Mouse (Mus musculus) cerebellum, adult 2 months (tissue): ENCODE data around the gene Borcs6. TPM values are rescaled to one million over a fixed set of nuclear protein-coding genes. Genes with fewer than 3 reads are reported as not detected.

Experiments
- DNase-seq, 2 experiments: peaks; one replicate each; pipeline ENCODE4 v3.0.0; 2021
- H3K27ac ChIP-seq: fragments of 200-500 bp; 2 replicates; pipeline ENCODE4 v1.5.1; 2012; ENCODE audit warnings: low read length, control low read depth, inconsistent platforms; ENCODE audit not compliant: insufficient read depth
- H3K27me3 ChIP-seq: fragments of 200-500 bp; 2 replicates; pipeline ENCODE4 v1.6.1; 2012; ENCODE audit warnings: inconsistent platforms, mild to moderate bottlenecking, low read length, moderate library complexity; ENCODE audit not compliant: control insufficient read depth, insufficient read depth
- H3K4me1 ChIP-seq: fragments of 200-500 bp; 2 replicates; pipeline ENCODE4 v1.6.1; 2011; ENCODE audit warnings: low read length; ENCODE audit not compliant: control insufficient read depth, insufficient read depth
- H3K4me3 ChIP-seq: fragments of 200-500 bp; replicated peaks from 2 replicates; pipeline ENCODE3; 2011; ENCODE audit warnings: mild to moderate bottlenecking, low read depth, low read length, control low read depth; ENCODE audit not compliant: insufficient read depth
- CTCF ChIP-seq: fragments of 200-500 bp; IDR thresholded peaks from 2 replicates; pipeline ENCODE4 v1.5.1; 2011; ENCODE audit warnings: low read depth, mild to moderate bottlenecking, control low read depth, low read length, moderate library complexity, borderline replicate concordance; ENCODE audit not compliant: insufficient read depth
- POLR2A ChIP-seq: fragments of 200-500 bp; IDR thresholded peaks from 2 replicates; pipeline ENCODE4 v1.6.1; 2011; ENCODE audit warnings: low read length, control low read depth, borderline replicate concordance; ENCODE audit not compliant: insufficient read depth
- WGBS: fragments of 180-500 bp; shearing (Covaris S2); methylation state at CpG from one replicate; pipeline ENCODE4 v1.1.7; 2018; 5-methylcytosine and 5-hydroxymethylcytosine counted together
- polyA plus RNA-seq: library from polyadenylated mRNA; depleted of rRNA; stranded (reverse); fragments of >200 nt; gene quantifications from 2 replicates; pipeline ENCODE4 v1.2.3, GENCODE M21; 2012; rRNA removed

The Borcs6 gene
- polyA plus RNA-seq, 1 experiment, result 36.7 TPM

DNA sequence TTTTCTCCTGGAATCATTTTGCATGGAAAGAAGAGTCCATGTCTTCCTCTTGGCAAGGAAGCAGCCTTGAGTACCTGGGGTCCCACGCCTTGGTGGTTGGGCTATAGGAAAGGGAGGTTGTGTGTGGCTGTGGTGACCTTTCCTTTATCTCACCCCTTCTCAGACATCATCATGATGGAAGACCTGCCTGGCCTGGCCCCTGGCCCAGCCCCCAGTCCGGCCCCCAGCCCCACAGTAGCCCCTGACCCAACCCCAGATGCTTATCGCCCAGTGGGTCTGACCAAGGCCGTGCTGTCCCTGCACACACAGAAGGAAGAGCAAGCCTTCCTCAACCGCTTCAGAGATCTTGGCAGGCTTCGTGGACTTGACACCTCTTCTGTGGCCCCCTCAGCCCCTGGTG lies 45.7 kb downstream of the Borcs6 start:
- H3K4me3 ChIP-seq, result no peak overlapping the region
- TF ChIP-seq CTCF, result no peak
- TF ChIP-seq POLR2A, result no peak
- no peak for DNase-seq
- WGBS, result 88% methylated on average over 6 of the region's 6 CpGs
- peaks cover 39% of the 10 kb centered on the region for H3K4me1 ChIP-seq
- no peaks in the 10 kb centered on the region for H3K27me3 ChIP-seq
- H3K27ac ChIP-seq, result no peak overlapping the region

DNA sequence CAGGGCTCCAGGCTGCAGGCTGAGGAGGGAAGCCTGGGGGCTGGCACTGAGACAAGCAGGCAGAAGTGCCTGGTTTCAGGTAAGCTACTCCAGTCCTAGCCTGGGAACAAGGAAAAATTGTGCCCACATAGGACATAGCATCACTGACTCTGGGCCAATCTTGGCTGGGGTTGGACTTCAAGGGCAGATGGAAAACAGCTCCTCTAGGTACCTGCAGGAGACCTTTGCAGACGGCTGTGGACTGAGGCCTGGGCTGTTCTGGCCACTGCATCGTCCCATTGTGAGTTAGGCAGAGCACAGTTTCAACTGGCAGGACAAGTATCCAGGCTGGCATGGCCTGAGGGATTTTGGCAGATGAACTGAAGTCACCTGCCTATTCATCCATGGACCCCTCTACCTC lies 46.3 kb downstream of the Borcs6 start:
- Histone ChIP-seq H3K27ac (no peak overlapping the region), H3K27me3 (no peaks in the 10 kb centered on the region), H3K4me1 (peaks cover 36% of the 10 kb centered on the region), H3K4me3 (no peak overlapping the region)
- TF ChIP-seq CTCF, result no peak
- TF ChIP-seq POLR2A, result no peak
- DNase-seq, result peak in 1 of 2 experiments; percentile 27
- WGBS, result 11% methylated on average over 2 of the region's 2 CpGs

DNA sequence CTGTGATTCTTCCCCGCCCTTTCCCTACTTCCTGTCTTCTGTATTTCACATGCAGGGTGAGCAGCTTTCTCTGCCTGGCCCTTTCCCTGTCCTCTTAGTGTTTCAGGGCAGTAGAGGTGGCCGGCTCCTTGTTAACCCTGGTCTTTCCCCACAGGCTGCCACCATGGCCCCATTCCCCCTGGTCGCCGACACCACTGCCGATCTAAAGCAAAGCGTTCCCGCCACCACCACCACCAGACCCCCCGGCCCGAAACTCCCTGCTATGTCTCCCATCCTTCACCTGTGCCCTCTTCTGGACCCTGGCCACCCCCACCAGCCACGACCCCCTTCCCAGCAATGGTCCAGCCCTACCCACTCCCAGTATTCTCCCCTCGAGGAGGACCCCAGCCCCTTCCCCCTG lies 46.8 kb downstream of the Borcs6 start:
- H3K4me1 ChIP-seq, result peaks cover 31% of the 10 kb centered on the region
- DNase-seq, result no peak
- H3K4me3 ChIP-seq, result no peak overlapping the region
- 89% methylated on average over 11 of the region's 11 CpGs for WGBS
- H3K27ac ChIP-seq, result no peak overlapping the region
- TF ChIP-seq CTCF (no peak), POLR2A (no peak)
- H3K27me3 ChIP-seq, result no peaks in the 10 kb centered on the region

DNA sequence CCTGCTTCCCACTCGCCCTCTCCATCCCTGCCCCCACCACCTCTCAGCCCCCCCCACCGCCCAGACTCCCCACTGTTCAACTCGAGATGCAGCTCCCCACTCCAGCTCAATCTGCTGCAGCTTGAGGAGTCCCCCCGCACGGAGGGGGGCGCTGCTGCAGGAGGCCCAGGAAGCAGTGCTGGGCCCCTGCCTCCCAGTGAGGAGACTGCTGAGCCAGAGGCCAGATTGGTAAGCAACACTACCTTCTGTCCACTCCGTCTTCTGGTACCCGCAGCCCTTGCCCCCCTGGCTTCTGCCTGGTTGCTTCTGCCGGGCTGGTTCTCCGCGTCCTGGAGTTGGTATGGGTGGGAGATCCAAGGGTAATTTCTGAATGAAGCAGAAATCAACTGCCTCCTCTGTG lies 47.3 kb downstream of the Borcs6 start:
- H3K4me1 ChIP-seq, result peaks cover 27% of the 10 kb centered on the region
- 67% methylated on average over 11 of the region's 11 CpGs for WGBS
- no peaks in the 10 kb centered on the region for H3K27me3 ChIP-seq
- no peak overlapping the region for H3K4me3 ChIP-seq
- H3K27ac ChIP-seq, result no peak overlapping the region
- DNase-seq, result peak in 1 of 2 experiments; percentile 22
- TF ChIP-seq POLR2A (no peak), CTCF (no peak)

GRCm38 (mm10) chr11:69107676-69108075 lies 48.2 kb downstream of the Borcs6 start:
- peak; percentile 15 to 25 for DNase-seq
- H3K4me1 ChIP-seq, result peaks cover 20% of the 10 kb centered on the region
- no peak overlapping the region for H3K4me3 ChIP-seq
- no peak for TF ChIP-seq CTCF
- TF ChIP-seq POLR2A, result no peak
- no peaks in the 10 kb centered on the region for H3K27me3 ChIP-seq
- WGBS, result 84% methylated on average over 11 of the region's 11 CpGs
- H3K27ac ChIP-seq, result no peak overlapping the region

GRCm38 (mm10) chr11:69108223-69108622 lies 48.7 kb downstream of the Borcs6 start:
- DNase-seq, result peak in 1 of 2 experiments; percentile 19
- 88% methylated on average over 9 of the region's 9 CpGs for WGBS
- H3K4me1 ChIP-seq, result peaks cover 15% of the 10 kb centered on the region
- no peak overlapping the region for H3K4me3 ChIP-seq
- H3K27me3 ChIP-seq, result no peaks in the 10 kb centered on the region
- TF ChIP-seq POLR2A, result no peak
- TF ChIP-seq CTCF, result no peak
- H3K27ac ChIP-seq, result no peak overlapping the region

DNA sequence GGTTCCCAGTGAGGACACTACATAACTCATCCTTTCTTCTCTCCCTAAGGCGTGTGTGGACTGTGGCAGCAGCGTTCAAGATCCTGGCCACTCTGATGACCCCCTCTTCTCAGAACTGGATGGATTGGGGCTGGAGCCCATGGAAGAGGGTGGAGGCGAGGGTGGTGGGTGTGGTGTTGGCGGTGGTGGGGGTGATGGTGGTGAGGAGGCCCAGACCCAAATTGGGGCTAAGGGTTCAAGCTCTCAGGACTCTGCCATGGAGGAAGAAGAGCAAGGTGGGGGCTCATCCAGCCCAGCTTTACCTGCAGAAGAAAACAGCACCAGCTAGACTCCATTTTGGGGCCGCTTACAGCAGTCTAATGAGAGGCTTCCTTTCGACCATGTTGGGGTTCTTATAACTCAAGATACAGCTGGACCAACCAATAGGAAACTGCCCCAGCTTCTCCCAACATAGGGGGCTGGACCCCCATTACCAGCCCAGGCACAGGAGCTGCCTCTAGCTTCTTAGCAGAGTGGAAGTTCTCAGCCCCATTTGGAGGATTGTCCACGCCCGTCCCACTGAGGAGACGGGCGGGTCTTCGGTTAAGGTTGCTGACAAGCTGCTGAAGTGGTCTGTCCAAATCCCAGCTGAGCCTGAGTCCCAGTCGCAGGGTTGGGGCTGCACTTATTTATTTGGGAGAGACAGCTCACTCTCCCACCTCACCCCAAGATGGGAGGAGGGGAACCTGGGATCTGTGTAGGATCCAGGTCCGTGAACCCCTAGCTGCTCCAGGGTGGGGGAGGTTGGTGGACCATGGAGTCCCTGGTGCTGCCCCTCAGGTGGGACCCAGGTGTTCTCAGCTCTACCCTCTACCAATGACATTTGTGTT lies 49.7 kb downstream of the Borcs6 start:
- peak; percentile 29 for DNase-seq
- 88% methylated on average over 13 of the region's 13 CpGs for WGBS
- no peak for TF ChIP-seq POLR2A
- TF ChIP-seq CTCF, result no peak

GRCm38 (mm10) chr11:69110319-69111046 lies 51.0 kb downstream of the Borcs6 start:
- Histone ChIP-seq H3K27me3 (no peaks in the 10 kb centered on the region), H3K27ac (no peak overlapping the region), H3K4me3 (peak overlapping the region; percentile 63), H3K4me1 (0 out of 2 replicates have a peak, but pooled peaks cover 3% of the 10 kb centered on the region)
- WGBS, result 2% methylated on average over 30 of the region's 30 CpGs
- no peak for TF ChIP-seq CTCF
- TF ChIP-seq POLR2A, result no peak
- DNase-seq, result peak; percentile 86 to 95

More for the DNA sequence above, 49.7 kb downstream of the Borcs6 start:
- no peaks in the 10 kb centered on the region for H3K27me3 ChIP-seq
- no peak overlapping the region for H3K27ac ChIP-seq
- H3K4me1 ChIP-seq, result peaks cover 7% of the 10 kb centered on the region; the same call in 1 of the 2 replicates
- H3K4me3 ChIP-seq, result no peak overlapping the region

Other genes with a start within 250 kb of the Borcs6 start
- gene Ndel1, start 187.9 kb upstream of the Borcs6 start, polyA plus RNA-seq, result 91.1 and 103 TPM in 2 replicates
- 0.05 TPM in 1 of 2 replicates, not detected in the other for gene Rnf222, start 171.2 kb upstream of the Borcs6 start, polyA plus RNA-seq
- 1,554 and 1,707 TPM in 2 replicates for gene Rpl26, start 158.1 kb upstream of the Borcs6 start, polyA plus RNA-seq
- 1.0 and 1.1 TPM in 2 replicates for gene Odf4, start 132.6 kb upstream of the Borcs6 start, polyA plus RNA-seq
- 33.0 and 34.7 TPM in 2 replicates for gene Arhgef15, start 102.2 kb upstream of the Borcs6 start, polyA plus RNA-seq
- 11.5 and 12.1 TPM in 2 replicates for gene Slc25a35, start 91.6 kb upstream of the Borcs6 start, polyA plus RNA-seq
- gene Rangrf, start 84.5 kb upstream of the Borcs6 start, polyA plus RNA-seq, result 54.4 and 55.5 TPM in 2 replicates
- gene Pfas, start 51.3 kb upstream of the Borcs6 start, polyA plus RNA-seq, result 23.1 and 23.2 TPM in 2 replicates
- 44.1 and 46.3 TPM in 2 replicates for gene Ctc1, start 43.8 kb upstream of the Borcs6 start, polyA plus RNA-seq
- 0.51 and 0.55 TPM in 2 replicates for gene Aurkb, start 14.1 kb upstream of the Borcs6 start, polyA plus RNA-seq
- 13.4 and 15.8 TPM in 2 replicates for gene Tmem107, start 11.1 kb downstream of the Borcs6 start, polyA plus RNA-seq
- gene Vamp2, start 28.8 kb downstream of the Borcs6 start, polyA plus RNA-seq, result 672 and 700 TPM in 2 replicates
- 34.4 and 37.2 TPM in 2 replicates for gene Per1, start 35.5 kb downstream of the Borcs6 start, polyA plus RNA-seq
- gene Hes7, start 60.7 kb downstream of the Borcs6 start, polyA plus RNA-seq, result 0.44 and 0.59 TPM in 2 replicates
- gene 9130213A22Rik, start 62.9 kb downstream of the Borcs6 start, polyA plus RNA-seq, result 1.3 and 1.4 TPM in 2 replicates
- gene Aloxe3, start 66.2 kb downstream of the Borcs6 start, polyA plus RNA-seq, result 10.8 and 16.0 TPM in 2 replicates
- 0.59 and 0.60 TPM in 2 replicates for gene Alox12b, start 97.3 kb downstream of the Borcs6 start, polyA plus RNA-seq
- gene Alox8, start 138.1 kb downstream of the Borcs6 start, polyA plus RNA-seq, result 5.2 and 5.5 TPM in 2 replicates
- 1.4 and 1.8 TPM in 2 replicates for gene Gucy2e, start 177.3 kb downstream of the Borcs6 start, polyA plus RNA-seq